Mouse (Mus musculus) neural tube, embryonic 14.5 days (tissue): Measurements from ENCODE around the gene Hgfac. TPM values are rescaled to one million over a fixed set of nuclear protein-coding genes. Genes with fewer than 3 reads are reported as not detected.

Experiments
- ATAC-seq: fragments of 200-750 bp; cut with Nextera tagmentation; 2 replicates; pipeline ENCODE4 v1.8.0; 2017; ENCODE audit warnings: low read depth, mild to moderate bottlenecking, moderate TSS enrichment, moderate library complexity
- H3K27ac ChIP-seq: fragments of 300-500 bp; sonication (generic); 2 replicates; pipeline ENCODE4 v1.5.1; 2014; ENCODE audit warnings: low read depth, mild to moderate bottlenecking, control low read depth, low read length, moderate library complexity, mixed read lengths
- H3K27me3 ChIP-seq: fragments of 300-500 bp; sonication (generic); 2 replicates; pipeline ENCODE4 v1.6.1; 2014; ENCODE audit warnings: low read length; ENCODE audit not compliant: control insufficient read depth, insufficient read depth
- H3K36me3 ChIP-seq: fragments of 300-500 bp; sonication (generic); 2 replicates; pipeline ENCODE4 v1.6.1; 2014; ENCODE audit warnings: low read length, mixed read lengths; ENCODE audit not compliant: control insufficient read depth, insufficient read depth
- H3K4me1 ChIP-seq: fragments of 300-500 bp; sonication (generic); 2 replicates; pipeline ENCODE4 v1.6.1; 2014; ENCODE audit warnings: low read length; ENCODE audit not compliant: control insufficient read depth, insufficient read depth
- H3K4me2 ChIP-seq: fragments of 300-500 bp; sonication (generic); 2 replicates; pipeline ENCODE4 v1.6.1; 2014; ENCODE audit warnings: mild to moderate bottlenecking, low read depth, low read length, control low read depth
- H3K4me3 ChIP-seq: fragments of 300-500 bp; sonication (generic); 2 replicates; pipeline ENCODE4 v1.5.1; 2014; ENCODE audit warnings: low read depth, low read length, control low read depth, mixed read lengths
- H3K9ac ChIP-seq: fragments of 300-500 bp; sonication (generic); replicated peaks from 2 replicates; pipeline ENCODE4 v1.6.1; 2014; ENCODE audit warnings: low read depth, mild to moderate bottlenecking, control low read depth, low read length, mixed read lengths
- H3K9me3 ChIP-seq: fragments of 300-500 bp; sonication (generic); 2 replicates; pipeline ENCODE4 v1.6.1; 2016; ENCODE audit warnings: low read length; ENCODE audit not compliant: control insufficient read depth
- WGBS: fragments of 180-500 bp; shearing (Covaris S2); extraction: QIAGEN DNeasy Blood & Tissue Kit; methylation state at CpG from one replicate; pipeline ENCODE4 v1.1.7; 2014; 5-methylcytosine and 5-hydroxymethylcytosine counted together
- polyA plus RNA-seq: library from polyadenylated mRNA; unstranded; fragments of >200 nt; fragmentation: Nextera tagmentation; extraction: Ambion mirVana; gene quantifications from 2 replicates; pipeline ENCODE4 v1.2.1, GENCODE M21; 2014

The Hgfac gene
- polyA plus RNA-seq, 1 experiment from 2014 or later = 0.54 TPM

DNA sequence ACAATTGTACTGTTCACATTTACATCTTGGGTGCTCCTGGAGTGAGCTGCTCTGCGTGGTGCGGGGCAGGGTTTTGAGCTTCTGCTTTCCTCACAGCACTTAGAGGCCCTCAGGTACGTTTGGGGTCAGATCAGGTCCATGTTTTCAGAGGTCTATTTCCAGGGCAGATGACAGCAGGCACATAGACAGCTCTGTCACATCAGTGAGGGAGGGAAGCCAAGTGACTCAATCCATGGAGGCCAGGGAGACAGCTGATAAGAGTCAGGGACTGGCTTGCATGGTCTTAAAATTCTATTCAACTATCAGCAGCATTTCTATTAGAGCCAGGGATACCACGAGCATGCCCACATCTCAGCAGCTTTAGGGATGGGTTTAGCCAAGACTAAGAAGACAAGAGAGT, 32.1 kb upstream of the Hgfac start:
- H3K27ac ChIP-seq = no peak overlapping the region
- WGBS = 96% methylated on average over 4 of the region's 4 CpGs

DNA sequence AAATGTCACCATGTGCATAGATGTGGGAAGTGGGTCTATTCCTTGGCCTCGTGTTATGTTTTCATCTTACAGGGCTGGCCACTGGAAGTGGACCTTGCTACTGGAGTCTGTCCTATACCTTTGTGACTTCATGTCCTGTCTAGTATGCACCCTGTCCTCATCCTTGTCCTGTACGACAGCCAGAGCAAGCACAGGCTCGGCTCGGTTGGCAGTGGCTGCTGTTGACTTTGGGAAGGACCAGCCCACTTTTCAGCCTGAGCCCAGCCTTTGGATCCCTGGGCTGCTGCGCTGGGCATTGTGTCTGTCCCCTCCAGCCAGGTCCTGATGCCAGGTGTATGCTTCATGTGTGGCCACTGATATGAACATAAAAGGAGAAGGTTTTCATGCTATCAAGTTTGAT, 30.7 kb upstream of the Hgfac start:
- peaks cover 6% of the 10 kb centered on the region; the same call in 1 of the 2 replicates for H3K4me1 ChIP-seq
- no peak overlapping the region for H3K4me2 ChIP-seq
- H3K4me3 ChIP-seq = no peak overlapping the region
- H3K9ac ChIP-seq = no peak overlapping the region
- WGBS = 74% methylated on average over 5 of the region's 5 CpGs
- no peak for ATAC-seq
- no peaks in the 10 kb centered on the region for H3K9me3 ChIP-seq
- H3K36me3 ChIP-seq = no peaks in the 10 kb centered on the region
- no peak overlapping the region for H3K27ac ChIP-seq
- H3K27me3 ChIP-seq = no peaks in the 10 kb centered on the region

More for the DNA sequence above, 32.1 kb upstream of the Hgfac start:
- no peak overlapping the region for H3K4me3 ChIP-seq
- peaks cover 3% of the 10 kb centered on the region; the same call in 1 of the 2 replicates for H3K4me1 ChIP-seq
- no peak overlapping the region for H3K9ac ChIP-seq
- H3K4me2 ChIP-seq = no peak overlapping the region
- no peaks in the 10 kb centered on the region for H3K27me3 ChIP-seq
- H3K9me3 ChIP-seq = no peaks in the 10 kb centered on the region
- no peaks in the 10 kb centered on the region for H3K36me3 ChIP-seq
- no peak for ATAC-seq

DNA sequence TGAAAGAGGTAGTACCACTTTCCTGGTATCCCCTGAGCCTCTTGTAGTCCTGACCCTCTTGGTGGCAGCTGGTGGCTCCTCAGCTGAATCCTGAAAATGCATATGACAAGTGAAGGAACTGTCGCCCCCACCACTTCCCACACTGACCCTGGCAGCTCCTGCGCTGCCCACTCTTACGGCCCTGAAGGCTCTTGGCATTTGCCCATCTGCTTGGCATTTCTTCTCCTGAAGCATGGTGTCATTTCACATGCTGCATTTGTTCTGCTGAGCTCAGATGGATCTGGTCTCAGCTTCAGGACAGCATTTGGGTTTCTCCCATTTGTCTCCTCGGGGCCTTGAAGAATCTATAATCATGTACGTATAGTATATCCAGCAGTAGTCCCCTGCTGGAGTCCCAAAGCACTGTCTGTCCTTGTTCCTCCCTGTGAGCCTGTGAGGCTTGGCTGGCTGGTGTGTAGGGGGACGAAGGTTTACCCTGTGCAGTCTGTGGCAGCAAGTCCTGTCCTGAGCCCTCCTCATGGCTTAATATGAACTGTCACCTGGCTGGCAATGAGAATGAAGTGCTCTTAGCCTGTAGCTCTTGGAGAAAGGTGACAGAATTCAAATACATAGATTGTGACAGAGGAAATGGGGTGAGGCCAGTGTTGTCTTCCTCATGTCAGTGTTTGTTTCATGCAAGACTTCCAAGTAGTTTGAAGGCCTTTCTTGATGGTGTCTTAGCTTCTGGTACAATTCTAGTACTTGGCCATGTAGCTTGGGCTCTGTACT, 30.0 kb upstream of the Hgfac start:
- 91% methylated on average over 6 of the region's 6 CpGs for whole genome bisulfite sequencing
- no peak for ATAC-seq

DNA sequence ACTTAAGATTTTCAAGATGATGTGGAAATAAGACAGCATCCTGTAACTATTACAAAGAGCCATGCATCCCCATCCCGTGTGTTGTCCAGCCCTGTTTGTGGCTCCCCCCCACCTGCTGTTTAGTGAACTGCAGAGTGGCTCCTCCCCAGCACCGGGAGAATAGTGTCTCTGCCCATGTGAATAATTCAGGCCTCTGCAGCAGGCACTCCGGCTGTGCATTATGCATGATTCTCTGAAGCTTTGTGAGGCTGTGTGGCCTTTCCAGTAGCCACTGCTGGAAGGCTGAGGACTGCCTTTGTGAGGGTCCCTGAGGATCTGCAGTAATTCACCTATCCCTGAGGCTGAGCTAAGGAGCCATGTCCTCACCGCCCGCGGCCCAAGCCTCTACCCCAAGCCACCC, 27.3 kb upstream of the Hgfac start:
- Histone ChIP-seq H3K4me3 (no peak overlapping the region), H3K27ac (peak overlapping the region; percentile 55; the same call in 1 of the 2 replicates), H3K4me1 (peaks cover 6% of the 10 kb centered on the region; the same call in 1 of the 2 replicates), H3K9me3 (no peaks in the 10 kb centered on the region), H3K4me2 (no peak overlapping the region), H3K36me3 (no peaks in the 10 kb centered on the region), H3K27me3 (no peaks in the 10 kb centered on the region), H3K9ac (no peak overlapping the region)
- 17% methylated on average over 6 of the region's 6 CpGs for WGBS
- ATAC-seq = peak; percentile 56; the same call in 1 of the 2 replicates

More for the DNA sequence above, 30.0 kb upstream of the Hgfac start:
- Histone ChIP-seq H3K27ac (no peak overlapping the region), H3K4me2 (no peak overlapping the region), H3K9ac (no peak overlapping the region), H3K4me3 (no peak overlapping the region), H3K9me3 (no peaks in the 10 kb centered on the region), H3K4me1 (peaks cover 6% of the 10 kb centered on the region; the same call in 1 of the 2 replicates), H3K36me3 (no peaks in the 10 kb centered on the region), H3K27me3 (no peaks in the 10 kb centered on the region)

DNA sequence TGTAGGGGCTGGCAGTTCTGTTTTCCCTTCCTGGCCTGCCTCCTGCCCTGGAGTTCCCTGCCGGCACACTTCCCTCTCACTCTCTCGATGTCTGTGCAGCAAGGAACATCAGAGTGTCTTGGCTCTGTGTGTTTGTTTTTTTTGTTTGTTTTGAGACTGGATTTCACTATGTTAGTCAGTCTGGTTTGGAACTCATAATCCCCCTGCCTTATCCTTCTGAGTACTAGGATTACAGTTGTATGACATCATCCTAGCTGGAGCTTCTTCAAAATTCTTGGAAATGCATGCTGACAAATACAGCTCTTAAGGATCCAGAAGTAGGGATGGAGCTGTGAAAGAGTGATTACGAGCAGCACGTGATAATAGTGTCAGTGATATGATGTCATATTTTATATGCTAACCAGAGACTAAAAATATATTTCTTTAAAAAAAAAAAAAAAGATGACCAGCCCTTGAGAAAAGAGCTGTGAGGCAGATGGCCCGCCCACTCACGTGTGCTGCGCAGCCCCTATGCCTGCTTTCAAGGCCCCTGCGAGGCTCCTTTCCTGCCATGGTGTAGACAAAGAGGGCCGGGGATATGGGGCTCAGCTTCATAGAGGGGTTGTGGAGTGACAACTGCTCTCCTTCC, 21.5 kb upstream of the Hgfac start:
- no peak for ATAC-seq
- 81% methylated on average over 9 of the region's 9 CpGs for WGBS
- Histone ChIP-seq H3K36me3 (peaks cover 7% of the 10 kb centered on the region; the same call in 1 of the 2 replicates), H3K9me3 (no peaks in the 10 kb centered on the region), H3K9ac (no peak overlapping the region), H3K27ac (no peak overlapping the region), H3K4me3 (no peak overlapping the region), H3K4me1 (no peaks in the 10 kb centered on the region), H3K4me2 (no peak overlapping the region), H3K27me3 (no peaks in the 10 kb centered on the region)

DNA sequence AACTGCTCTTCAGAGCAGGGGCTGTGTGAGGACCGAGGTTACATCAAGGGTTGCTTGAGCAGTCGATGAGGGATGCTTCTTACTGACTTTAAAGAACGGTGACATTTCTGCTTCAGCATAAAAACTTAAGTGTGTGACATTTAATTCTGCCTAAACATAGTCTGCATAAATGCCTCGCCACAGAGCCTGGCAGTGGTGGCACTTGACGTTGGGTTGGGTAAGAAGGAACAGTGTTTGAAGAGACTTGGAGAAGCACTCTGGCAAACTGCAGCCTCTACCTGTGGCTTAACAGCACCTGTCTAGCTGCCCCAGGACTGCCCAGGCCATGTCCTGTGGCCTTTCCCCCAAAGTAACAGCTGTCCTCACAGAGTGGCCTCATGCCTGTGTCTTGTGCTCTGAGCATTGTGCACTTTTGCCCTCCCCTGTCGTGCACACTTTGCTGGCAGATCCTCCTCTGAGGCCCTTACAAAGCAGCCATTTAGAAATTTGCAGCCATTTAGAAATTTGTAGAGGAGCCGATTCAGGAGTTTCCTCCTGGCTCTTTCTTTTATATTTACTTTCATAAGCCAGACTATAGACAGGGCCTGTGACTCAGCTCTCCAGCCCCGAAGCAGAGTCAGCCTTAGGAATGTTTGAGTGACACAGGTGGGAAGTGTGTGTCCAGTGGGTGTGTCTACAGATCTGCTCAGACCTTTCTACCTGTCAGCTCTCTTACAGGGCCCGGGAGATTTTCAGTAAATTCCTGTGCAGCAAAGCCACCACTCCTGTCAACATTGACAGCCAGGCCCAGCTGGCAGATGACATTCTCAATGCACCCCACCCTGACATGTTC, 20.7 kb upstream of the Hgfac start:
- Histone ChIP-seq H3K27me3 (no peaks in the 10 kb centered on the region), H3K4me1 (no peaks in the 10 kb centered on the region), H3K9me3 (no peaks in the 10 kb centered on the region), H3K4me3 (no peak overlapping the region), H3K36me3 (peaks cover 8% of the 10 kb centered on the region; the same call in 1 of the 2 replicates), H3K9ac (no peak overlapping the region), H3K27ac (no peak overlapping the region), H3K4me2 (no peak overlapping the region)
- ATAC-seq = no peak
- 82% methylated on average over 9 of the region's 9 CpGs for WGBS

DNA sequence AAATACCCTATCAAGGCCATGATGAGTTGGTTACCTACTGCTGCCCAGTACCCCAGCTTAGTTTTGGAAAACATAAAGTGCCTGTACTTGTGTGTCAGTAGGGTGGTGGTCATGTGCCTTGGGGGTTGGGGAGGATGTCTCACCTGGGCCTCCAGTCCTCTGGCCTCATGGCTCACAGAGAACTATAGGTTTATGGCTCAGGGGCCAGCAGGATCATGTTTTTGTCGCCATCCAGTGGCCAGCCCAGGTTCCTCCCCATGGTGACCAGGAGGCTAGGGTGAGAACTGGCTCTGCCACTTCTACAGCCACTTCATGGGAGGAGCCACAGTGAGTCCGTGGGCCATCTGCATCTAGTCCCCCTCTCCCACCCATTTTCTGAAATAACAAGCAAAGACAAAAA, 16.3 kb upstream of the Hgfac start:
- Histone ChIP-seq H3K9ac (no peak overlapping the region), H3K36me3 (peaks cover 36% of the 10 kb centered on the region), H3K27me3 (no peaks in the 10 kb centered on the region), H3K4me2 (no peak overlapping the region), H3K27ac (no peak overlapping the region), H3K4me3 (no peak overlapping the region), H3K4me1 (no peaks in the 10 kb centered on the region), H3K9me3 (no peaks in the 10 kb centered on the region)
- ATAC-seq = no peak
- 14% methylated on average over 2 of the region's 2 CpGs for WGBS

DNA sequence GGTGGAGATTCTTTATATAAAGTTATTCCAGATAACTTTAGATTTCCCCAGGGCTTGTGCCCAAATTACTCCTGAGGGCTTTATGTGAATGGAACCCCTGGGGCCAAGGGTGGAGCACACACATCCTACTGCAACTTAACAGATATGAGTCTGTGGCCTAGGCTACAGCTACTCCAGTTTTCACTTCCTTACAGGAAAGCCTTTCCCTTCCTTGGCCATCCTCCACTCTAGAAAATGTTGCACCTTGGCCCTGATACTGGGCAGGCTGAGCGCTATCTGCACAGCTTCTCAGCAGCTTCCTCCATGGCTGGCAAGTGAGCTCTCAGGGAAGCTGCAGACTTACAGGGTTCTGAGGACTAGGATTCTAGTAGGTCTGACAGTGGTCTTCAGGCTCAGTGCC, 12.0 kb upstream of the Hgfac start:
- Histone ChIP-seq H3K36me3 (peaks cover 43% of the 10 kb centered on the region), H3K9ac (no peak overlapping the region), H3K4me3 (no peak overlapping the region), H3K27ac (no peak overlapping the region), H3K9me3 (no peaks in the 10 kb centered on the region), H3K4me1 (no peaks in the 10 kb centered on the region), H3K4me2 (no peak overlapping the region), H3K27me3 (no peaks in the 10 kb centered on the region)
- ATAC-seq = no peak
- WGBS = 95% methylated on average over 1 of the region's 1 CpGs
